ENCODE assay signal across 11 mouse cellular contexts in the genomic region with DNA sequence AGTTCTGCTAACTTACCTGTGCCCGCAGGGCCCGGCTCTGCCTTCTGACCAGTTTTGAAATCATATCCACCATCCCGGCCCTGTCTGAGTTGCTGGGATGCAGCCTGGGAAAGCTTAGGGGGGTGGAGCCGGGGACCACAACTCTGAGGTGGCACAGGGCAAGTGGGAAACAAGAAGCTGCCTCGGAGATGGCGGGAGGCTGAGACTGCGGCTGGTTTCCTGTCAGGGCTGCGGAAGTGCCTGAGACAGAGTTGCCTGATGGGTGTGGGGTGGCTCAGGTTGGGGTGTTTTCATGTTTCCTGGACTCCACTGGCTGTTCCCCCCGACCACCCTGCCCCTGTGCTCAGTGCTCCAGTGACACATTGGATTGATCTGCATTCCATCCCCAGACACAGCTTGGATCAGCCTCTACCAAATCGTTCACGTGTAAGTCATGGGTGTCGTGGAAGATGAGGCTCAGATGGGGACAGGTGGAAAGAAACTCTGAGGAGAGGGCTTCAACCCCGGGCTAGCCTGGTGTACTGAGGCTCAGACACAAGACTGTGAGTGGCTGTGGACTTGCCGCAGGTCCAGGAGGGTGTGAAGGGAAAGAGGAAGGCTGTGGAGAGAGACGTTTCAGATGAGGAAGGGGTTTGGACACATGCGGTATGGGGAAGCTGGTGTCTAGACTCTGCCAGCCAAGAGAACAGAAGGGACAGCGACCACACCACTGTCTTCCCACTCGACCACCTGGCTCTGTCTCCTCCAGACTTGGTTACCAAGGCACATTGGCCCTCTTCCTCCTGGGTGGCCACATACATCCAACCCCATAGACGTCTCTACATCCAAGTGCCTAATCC. TPM values are rescaled to one million over a fixed set of nuclear protein-coding genes. Genes with fewer than 3 reads are reported as not detected.
DNase-seq lines count a peak whose midpoint lies in the region; ATAC-seq and TF ChIP-seq lines count a peak whose summit lies in the region.
"Had no signal": no experiment of that assay in that cellular context is flagged by ENCODE, and none has a peak within 500 bp of the region (broad histone marks: within the 10 kb centered on the region; RNA-seq: fewer than 3 reads in every experiment).

No protein-coding gene starts in this region.

- no peak overlapping the region for H3K27ac ChIP-seq in liver, adult 2 months (replicated peaks; ENCODE audit: insufficient read depth, low read depth, low read length)
- no peak overlapping the region for H3K27ac ChIP-seq in brown adipose tissue, adult 24 weeks (replicated peaks; ENCODE audit: low read depth, low read length)
- H3K27ac ChIP-seq: heart, embryonic 13.5 days; midbrain, embryonic 13.5 days had no signal

- 74% methylated on average over 19 of the region's 19 CpGs for WGBS in liver, adult 2 months

- no peak overlapping the region for H3K9ac ChIP-seq in liver, adult 2 months (ENCODE audit: low read depth, low read length)
- H3K9ac ChIP-seq: midbrain, embryonic 13.5 days had no signal

- no peaks in the 10 kb centered on the region for H3K36me3 ChIP-seq in liver, adult 2 months (ENCODE audit: control insufficient read depth, insufficient read depth, low read length)
- H3K36me3 ChIP-seq: heart, embryonic 13.5 days; midbrain, embryonic 13.5 days had no signal

- H3K27me3 ChIP-seq in liver, adult 2 months (ENCODE audit: control insufficient read depth, insufficient read depth, low read length) = peaks cover 3% of the 10 kb centered on the region; the same call in 1 of the 2 replicates
- H3K27me3 ChIP-seq: midbrain, embryonic 13.5 days had no signal

- no peaks in the 10 kb centered on the region; the same call in 1 of the 2 replicates for H3K4me1 ChIP-seq in liver, adult 2 months (ENCODE audit: control insufficient read depth, insufficient read depth, low read length)
- peaks cover 27% of the 10 kb centered on the region for H3K4me1 ChIP-seq in brown adipose tissue, adult 24 weeks (ENCODE audit: control insufficient read depth, insufficient read depth, insufficient read length, low read length)

- ATAC-seq in monocyte, adult 5-6 weeks (replicated peaks; ENCODE audit: insufficient number of reproducible peaks, low FRiP score, low TSS enrichment, poor library complexity, severe bottlenecking) = peak; percentile 42
- ATAC-seq: midbrain, embryonic 13.5 days had no signal

- no peaks in the 10 kb centered on the region for H3K79me2 ChIP-seq in liver, adult 2 months (ENCODE audit: control insufficient read depth, insufficient read depth, low read length)

- peak overlapping the region; percentile 22; the same call in 1 of the 2 replicates for H3K4me3 ChIP-seq in liver, adult 2 months (ENCODE audit: insufficient read depth, low read depth, low read length)
- H3K4me3 ChIP-seq in brown adipose tissue, adult 24 weeks (ENCODE audit: insufficient read depth, low read depth, low read length) = 0 out of 2 replicates have a peak overlapping the region, but pooled peaks have one; percentile 10
- H3K4me3 ChIP-seq: erythroblast, embryonic 14.5 days; heart, embryonic 13.5 days; midbrain, embryonic 13.5 days had no signal

- no peak for DNase-seq in liver, adult 2 months (ENCODE audit: extremely low read depth, low read depth, low spot score)
- DNase-seq in liver = no peak
- DNase-seq in thymus, postnatal 25 days = peak; percentile 84
- DNase-seq in right cerebral cortex, adult 18-20 months = no peak
- no peak for DNase-seq in testis, postnatal 10 days (ENCODE audit: low spot score)
- no peak for DNase-seq in layer of hippocampus, adult 8-10 months (ENCODE audit: low spot score in 2 of 2)

- TF ChIP-seq POLR2A in liver, adult 2 months (IDR thresholded peaks at IDR 0.05; ENCODE audit: extremely low read depth, insufficient read depth, low read length) = no peak

- TF ChIP-seq CTCF in liver, adult 2 months (IDR thresholded peaks at IDR 0.05; ENCODE audit: low read depth, low read length) = no peak

RNA-seq across cellular contexts. Expression of gene Arhgap27, which starts 18.8 kb away (rescaled TPM):
- 0.55 and 1.2 TPM in 2 replicates for total RNA-seq in liver, adult 2 months (2014; rRNA removed)
- 1.6 and 3.0 TPM in 2 replicates for polyA plus RNA-seq in liver, adult 2 months (2012; rRNA removed)
- polyA plus RNA-seq in brown adipose tissue, adult 24 weeks (2012; ENCODE audit: insufficient read depth, insufficient read length, missing spikeins) = 3.8 and 6.9 TPM in 2 replicates
- total RNA-seq in monocyte, adult 5-6 weeks (2017) = 59.2 to 68.0 TPM (median 67.2 TPM) in 3 replicates
- 10 to 100 TPM in 3 of 4 experiments, 1 to 10 TPM in 1; 9.8 to 19.8 (median 15.6) TPM for total RNA-seq in layer of hippocampus, adult 8-10 months (2022)
